Mouse (Mus musculus) thymus, postnatal 4 days (tissue): Measurements from ENCODE around the gene Olfr1496.
"Not testable (repeated sequence)": the region's sequence is repeated elsewhere in the genome, so short reads cannot be mapped to it uniquely, and the experiment has no call there.

Experiments used
- DNase-seq: peaks from one replicate; pipeline ENCODE4 v3.0.0; 2021

Olfr1496 gene

GRCm38 (mm10) chr19:13777578-13777977 lies at the start of gene Olfr1496:
Gene Olfr1496, plus strand, starts transcription at chr19:13777878.
- DNase-seq = no peak

GRCm38 (mm10) chr19:13739428-13739827 lies 38.2 kb upstream of the Olfr1496 start, which contains the start of gene Olfr1494:
Gene Olfr1494, plus strand, starts transcription at chr19:13739728.
- no peak for DNase-seq

DNA sequence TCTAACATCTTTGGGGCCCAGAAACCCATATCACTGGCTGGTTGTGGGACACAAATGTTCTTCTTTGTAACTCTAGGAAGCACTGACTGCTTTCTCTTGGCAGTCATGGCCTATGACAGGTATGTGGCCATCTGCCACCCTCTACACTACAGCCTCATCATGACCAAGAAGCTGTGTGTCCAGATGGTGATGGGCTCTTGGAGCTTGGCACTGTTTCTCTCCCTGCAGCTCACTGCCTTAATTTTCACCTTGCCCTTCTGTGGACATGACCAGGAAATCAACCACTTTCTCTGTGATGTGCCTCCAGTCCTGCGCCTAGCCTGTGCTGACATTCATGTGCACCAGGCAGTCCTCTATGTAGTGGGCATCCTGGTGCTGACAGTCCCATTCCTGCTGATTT lies 28.3 kb upstream of the Olfr1496 start:
- DNase-seq = no peak

DNA sequence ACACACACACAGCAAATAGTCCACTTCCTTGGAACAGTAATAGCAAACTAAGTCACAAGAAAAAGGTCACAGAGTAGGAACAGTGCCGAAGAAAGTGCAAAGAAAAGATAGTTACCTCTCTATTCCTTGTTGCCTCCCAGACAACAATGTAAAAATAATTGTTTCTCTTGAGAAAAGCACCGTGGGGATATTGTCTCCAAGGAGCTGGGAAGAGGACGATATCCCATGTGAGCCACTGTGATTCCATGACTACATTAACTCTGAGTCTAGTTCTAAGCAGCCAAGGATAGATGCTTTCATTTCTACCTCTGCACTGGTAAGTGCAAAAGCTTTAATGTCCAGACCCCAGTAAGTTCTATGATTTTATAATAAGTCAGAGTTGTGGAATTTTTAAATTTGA lies 13.4 kb upstream of the Olfr1496 start, which contains the start of gene Olfr1495:
Olfr1495 (plus strand) TSS at position 301 of the 400 bp plus-strand sequence.
- DNase-seq = no peak

DNA sequence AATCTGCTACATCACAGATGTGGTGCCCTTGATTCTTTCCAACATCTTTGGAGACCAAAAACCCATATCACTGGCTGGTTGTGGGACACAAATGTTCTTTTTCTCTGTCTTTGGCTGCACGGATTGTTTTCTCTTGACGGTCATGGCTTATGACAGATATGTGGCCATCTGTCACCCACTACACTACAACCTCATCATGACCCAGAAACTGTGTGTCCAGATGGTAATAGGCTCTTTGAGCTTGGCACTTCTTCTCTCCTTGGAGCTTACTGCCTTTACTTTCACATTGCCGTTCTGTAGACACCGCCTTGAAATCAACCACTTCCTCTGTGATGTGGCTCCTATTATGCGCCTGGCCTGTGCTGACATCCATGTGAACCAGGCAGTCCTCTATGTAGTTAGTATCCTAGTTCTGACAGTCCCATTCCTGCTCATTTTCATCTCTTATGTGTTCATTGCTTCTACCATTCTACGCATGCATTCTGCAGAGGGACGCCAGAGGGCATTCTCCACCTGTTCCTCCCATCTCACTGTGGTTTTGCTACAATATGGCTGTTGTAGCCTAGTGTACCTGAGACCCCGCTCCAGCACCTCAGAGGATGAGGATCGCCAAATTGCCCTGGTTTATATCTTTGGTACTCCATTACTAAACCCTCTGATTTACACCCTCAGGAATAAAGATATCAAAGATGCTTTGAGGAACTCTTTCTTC lies 9.0 kb upstream of the Olfr1496 start:
- DNase-seq = no peak

DNA sequence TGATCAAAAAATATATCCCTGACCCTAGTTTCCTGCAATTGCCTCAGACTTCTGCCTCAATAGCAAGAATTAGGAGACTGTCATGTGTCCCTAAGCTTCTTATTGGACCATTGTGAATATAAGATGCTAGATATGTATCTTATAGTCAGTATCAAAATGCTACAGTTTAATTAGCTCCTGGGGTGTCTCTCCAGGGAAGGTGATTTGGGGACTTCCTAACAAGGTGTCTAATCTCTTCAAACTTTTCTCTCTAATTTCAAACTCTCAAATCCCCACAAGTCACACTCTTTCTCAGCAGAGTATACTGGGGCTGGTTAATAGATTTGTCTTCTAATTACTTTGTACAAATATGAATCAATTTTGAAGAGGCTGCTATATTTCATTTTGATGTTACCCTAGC lies 20.4 kb downstream of the Olfr1496 start, which contains the start of gene Olfr1497:
Olfr1497 (minus strand) TSS at position 101 of the 400 bp plus-strand sequence.
- DNase-seq = no peak

DNA sequence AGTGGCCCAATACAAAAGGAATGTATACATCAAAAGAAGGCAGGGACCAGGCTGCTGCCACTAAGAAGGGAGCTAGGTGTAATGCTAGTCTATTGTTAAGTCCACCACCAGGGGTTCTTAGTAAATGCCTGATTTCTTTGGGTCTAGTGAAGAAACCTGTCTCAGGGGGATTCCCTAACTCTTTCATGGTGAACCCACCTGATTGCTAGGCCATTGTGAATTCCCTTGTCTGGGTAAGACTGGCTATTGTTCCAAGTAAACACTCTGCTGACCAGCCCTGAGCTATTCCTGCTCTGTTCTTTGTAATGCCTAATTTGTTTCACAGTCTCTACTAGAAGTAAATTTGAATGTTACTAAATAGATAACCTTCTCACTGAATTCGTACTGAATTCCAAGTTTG lies 27.8 kb downstream of the Olfr1496 start:
- DNase-seq = not testable (repeated sequence)

- DNase-seq = peak; percentile 11
Observed at GRCm38 (mm10) chr19:13812823-13813222, 35.1 kb downstream of the Olfr1496 start.

DNA sequence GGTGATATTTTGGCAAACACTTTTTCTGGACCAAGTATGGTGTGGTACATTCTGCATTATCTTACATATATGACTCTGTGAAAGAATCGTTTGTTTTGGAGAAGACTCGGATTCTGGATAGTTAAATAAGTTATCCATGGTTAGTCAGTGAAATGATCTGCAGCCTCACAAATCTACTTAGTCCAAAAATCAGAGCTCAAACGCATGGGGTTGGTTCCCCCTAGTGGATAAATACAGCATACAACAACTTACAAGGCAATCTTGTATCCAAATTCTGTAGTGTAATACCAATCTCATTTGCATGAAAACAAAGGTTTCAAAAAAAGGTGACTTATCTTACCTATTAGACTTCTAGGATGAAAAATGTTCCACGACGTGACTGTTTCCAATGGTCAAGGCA lies 41.1 kb downstream of the Olfr1496 start:
- no peak for DNase-seq

GRCm38 (mm10) chr19:13819347-13819746 lies 41.7 kb downstream of the Olfr1496 start, which contains the start of gene Olfr1499:
Gene Olfr1499, minus strand, starts transcription at chr19:13819447.
- DNase-seq = no peak

DNA sequence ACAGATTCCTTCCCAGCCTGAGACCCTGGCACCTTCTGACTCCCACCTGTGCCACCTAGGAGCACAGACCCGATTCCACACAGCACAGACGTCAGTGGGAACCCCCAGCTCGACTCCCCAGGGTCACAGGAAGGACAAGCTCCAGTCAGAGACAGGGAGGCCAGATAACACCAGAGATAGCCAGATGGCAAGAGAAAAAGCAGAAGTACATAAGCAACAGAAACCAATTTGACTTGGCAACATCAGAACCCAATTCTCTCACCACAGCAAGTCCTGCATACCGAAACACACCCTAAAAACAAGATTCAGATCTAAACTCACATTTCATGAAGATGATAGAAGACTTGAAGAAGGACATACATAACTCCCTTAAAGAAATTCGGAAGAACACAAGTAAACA lies 43.2 kb downstream of the Olfr1496 start:
- DNase-seq = no peak

GRCm38 (mm10) chr19:13828447-13828846 lies 50.8 kb downstream of the Olfr1496 start:
- no peak for DNase-seq

GRCm38 (mm10) chr19:13830388-13830787 lies 52.7 kb downstream of the Olfr1496 start, which contains the start of gene Olfr1500:
Gene Olfr1500, minus strand, starts transcription at chr19:13830488.
- DNase-seq = no peak
